Mouse (Mus musculus): ENCODE measurements around the gene 4930480E11Rik. TPM values are rescaled to one million over a fixed set of nuclear protein-coding genes. Genes with fewer than 3 reads are reported as not detected.

The 4930480E11Rik gene
- not detected for total RNA-seq (2023)

GRCm38 (mm10) chrX:78369343-78369742, at the start of gene 4930480E11Rik:
Gene 4930480E11Rik, plus strand, starts transcription at chrX:78369643.

Other genes starting within 250 kb of the 4930480E11Rik start
- not detected for gene Gm5938, start 244.2 kb upstream of the 4930480E11Rik start, total RNA-seq (2023)
- not detected for gene Obp1b, start 182.9 kb upstream of the 4930480E11Rik start, total RNA-seq (2023)
- not detected for gene Gm14743, start 123.7 kb upstream of the 4930480E11Rik start, total RNA-seq (2023)
- gene Prrg1, start 214.3 kb downstream of the 4930480E11Rik start, total RNA-seq (2023): 8.4 TPM